Mouse (Mus musculus) liver, postnatal 0 days (tissue): ENCODE data around the gene St6gal2. TPM values are rescaled to one million over a fixed set of nuclear protein-coding genes. Genes with fewer than 3 reads are reported as not detected.

Source experiments
- ATAC-seq: fragments of 200-750 bp; cut with Nextera tagmentation; 2 replicates; pipeline ENCODE4 v1.8.0; 2017; ENCODE audit warnings: mild to moderate bottlenecking, moderate library complexity
- DNase-seq: peaks from one replicate; pipeline ENCODE4 v3.0.0-alpha.2; 2016
- H3K27ac ChIP-seq: fragments of 300-500 bp; sonication (generic); 2 replicates; pipeline ENCODE4 v1.5.1; 2014; ENCODE audit warnings: antibody characterized with exemption, moderate library complexity, mild to moderate bottlenecking, low read depth
- H3K27me3 ChIP-seq: fragments of 300-500 bp; sonication (generic); 2 replicates; pipeline ENCODE4 v1.6.1; 2014; ENCODE audit warnings: low read length, control low read depth, mixed read lengths; ENCODE audit not compliant: insufficient read depth
- H3K36me3 ChIP-seq: fragments of 300-500 bp; sonication (generic); replicated peaks from 2 replicates; pipeline ENCODE4 v1.6.1; 2014; ENCODE audit warnings: mild to moderate bottlenecking, control low read depth, low read length, moderate library complexity, mixed read lengths; ENCODE audit not compliant: insufficient read depth
- H3K4me1 ChIP-seq: fragments of 300-500 bp; sonication (generic); 2 replicates; pipeline ENCODE4 v1.6.1; 2014; ENCODE audit warnings: antibody characterized with exemption, mild to moderate bottlenecking, control low read depth; ENCODE audit not compliant: insufficient read depth
- H3K4me2 ChIP-seq: fragments of 300-500 bp; sonication (generic); 2 replicates; pipeline ENCODE4 v1.6.1; 2014; ENCODE audit warnings: low read depth, mild to moderate bottlenecking, low read length, moderate library complexity, mixed read lengths
- H3K4me3 ChIP-seq: fragments of 300-500 bp; sonication (generic); 2 replicates; pipeline ENCODE4 v1.5.1; 2014; ENCODE audit warnings: low read depth, low read length
- H3K9ac ChIP-seq: fragments of 300-500 bp; sonication (generic); replicated peaks from 2 replicates; pipeline ENCODE4 v1.6.1; 2014; ENCODE audit warnings: mild to moderate bottlenecking, moderate library complexity
- H3K9me3 ChIP-seq: fragments of 300-500 bp; sonication (generic); 2 replicates; pipeline ENCODE4 v1.6.1; 2016; ENCODE audit warnings: mild to moderate bottlenecking, control low read depth, low read length, mixed read lengths
- CTCF ChIP-seq: sonication (generic); IDR thresholded peaks from 2 replicates; pipeline ENCODE4 v1.5.1; 2016; ENCODE audit warnings: antibody characterized with exemption, low read depth
- EP300 ChIP-seq: IDR thresholded peaks from 2 replicates; pipeline ENCODE4 v1.6.1; 2016; ENCODE audit warnings: antibody characterized with exemption, low read depth, mild to moderate bottlenecking
- WGBS: fragments of 180-500 bp; shearing (Covaris S2); extraction: QIAGEN DNeasy Blood & Tissue Kit; methylation state at CpG from one replicate; pipeline ENCODE4 v1.1.7; 2014; ENCODE audit not compliant: insufficient replicate concordance; 5-methylcytosine and 5-hydroxymethylcytosine counted together
- polyA plus RNA-seq: library from polyadenylated mRNA; unstranded; fragments of >200 nt; fragmentation: Nextera tagmentation; extraction: Ambion mirVana; gene quantifications from 2 replicates; pipeline ENCODE4 v1.2.1, GENCODE M21; 2015

St6gal2 gene
- polyA plus RNA-seq, 1 experiment from 2014 or later: not detected

DNA sequence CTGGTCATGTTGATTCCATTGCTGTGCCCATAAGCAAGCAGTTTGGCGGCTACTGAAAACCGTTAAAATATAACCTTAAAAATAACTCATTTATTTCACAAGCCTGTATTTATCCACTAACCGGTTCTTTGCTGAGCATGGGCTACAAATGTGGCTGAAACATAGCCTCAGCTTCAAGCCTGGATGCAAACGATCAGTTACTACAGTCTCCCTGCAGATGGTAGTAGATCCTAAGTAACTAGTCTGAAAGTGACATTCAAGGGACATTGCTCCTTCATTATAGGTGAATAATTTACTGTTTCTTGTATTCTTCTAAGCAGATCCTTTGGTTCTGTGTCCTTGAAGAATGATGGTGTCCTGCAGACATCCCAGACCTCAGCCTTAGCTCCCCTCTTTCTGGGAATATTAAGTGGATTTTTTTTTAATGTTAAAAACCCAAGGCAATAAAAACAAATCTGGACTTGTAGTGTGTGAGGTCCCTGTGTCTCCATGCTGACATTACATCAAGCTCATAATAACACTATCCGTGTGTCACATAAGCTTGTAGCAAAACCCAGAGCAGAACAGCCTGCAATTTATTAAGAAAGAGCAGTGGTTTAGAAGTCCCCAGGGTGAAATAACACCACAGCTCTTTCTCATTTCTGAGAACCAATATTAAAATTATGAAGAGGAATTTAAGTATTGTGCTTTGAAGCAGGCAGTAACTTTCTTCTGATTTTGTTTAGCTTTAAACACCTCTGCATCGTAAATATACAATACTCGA lies 39.1 kb downstream of the St6gal2 start:
- Histone ChIP-seq H3K9me3 (no peaks in the 10 kb centered on the region), H3K4me3 (no peak overlapping the region), H3K9ac (no peak overlapping the region), H3K4me2 (no peak overlapping the region), H3K27me3 (no peaks in the 10 kb centered on the region), H3K36me3 (no peaks in the 10 kb centered on the region), H3K4me1 (no peaks in the 10 kb centered on the region), H3K27ac (no peak overlapping the region)
- ATAC-seq (no peak), DNase-seq (no peak)
- TF ChIP-seq CTCF (no peak), EP300 (no peak)
- WGBS: 76% methylated on average over 7 of the region's 7 CpGs

- H3K4me3 ChIP-seq: no peak overlapping the region
- no peaks in the 10 kb centered on the region; the same call in 1 of the 2 replicates for H3K9me3 ChIP-seq
- DNase-seq (no peak), ATAC-seq (no peak)
- no peaks in the 10 kb centered on the region for H3K27me3 ChIP-seq
- H3K36me3 ChIP-seq: no peaks in the 10 kb centered on the region
- TF ChIP-seq CTCF: no peak
- TF ChIP-seq EP300: no peak
- H3K9ac ChIP-seq: no peak overlapping the region
- no peak overlapping the region for H3K4me2 ChIP-seq
- H3K27ac ChIP-seq: no peak overlapping the region
- no peaks in the 10 kb centered on the region for H3K4me1 ChIP-seq
- WGBS: 78% methylated on average over 7 of the region's 7 CpGs
Observed at GRCm38 (mm10) chr17:55531872-55532271, 86.7 kb downstream of the St6gal2 start.

DNA sequence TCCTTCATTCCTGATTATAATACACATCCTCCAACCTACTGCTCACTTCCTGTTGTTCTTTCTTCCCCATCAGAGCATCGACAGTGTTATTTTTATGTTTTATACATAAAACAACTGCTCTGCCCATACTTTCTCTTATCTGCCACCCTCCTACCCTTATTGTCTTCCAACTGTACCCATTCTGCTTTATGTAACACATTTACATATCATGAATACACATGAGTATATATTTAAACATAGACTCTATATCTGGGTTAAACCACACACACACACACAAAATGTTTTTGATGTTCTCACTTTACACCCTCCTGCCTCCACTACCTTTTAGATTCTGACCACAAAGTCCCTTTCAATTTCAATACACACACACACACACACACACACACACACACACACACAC lies 103.3 kb downstream of the St6gal2 start:
- Histone ChIP-seq H3K4me2 (no peak overlapping the region), H3K4me3 (no peak overlapping the region), H3K4me1 (no peaks in the 10 kb centered on the region), H3K9me3 (no peaks in the 10 kb centered on the region), H3K9ac (no peak overlapping the region), H3K27ac (no peak overlapping the region), H3K36me3 (no peaks in the 10 kb centered on the region), H3K27me3 (no peaks in the 10 kb centered on the region)
- 69% methylated on average over 1 of the region's 1 CpGs for WGBS
- no peak for DNase-seq
- no peak for TF ChIP-seq CTCF
- no peak for TF ChIP-seq EP300
- ATAC-seq: no peak

- Histone ChIP-seq H3K4me2 (no peak overlapping the region), H3K4me3 (no peak overlapping the region), H3K9me3 (no peaks in the 10 kb centered on the region), H3K36me3 (no peaks in the 10 kb centered on the region), H3K27me3 (no peaks in the 10 kb centered on the region), H3K27ac (no peak overlapping the region), H3K9ac (no peak overlapping the region), H3K4me1 (no peaks in the 10 kb centered on the region)
- ATAC-seq: no peak
- no peak for DNase-seq
- TF ChIP-seq CTCF: no peak
- no peak for TF ChIP-seq EP300
- 52% methylated on average over 2 of the region's 2 CpGs for WGBS
Observed at GRCm38 (mm10) chr17:55561774-55562173, 116.6 kb downstream of the St6gal2 start.

Other genes with a start within 250 kb of the St6gal2 start
- not detected in 2 replicates for gene Vmn2r118, start 179.8 kb downstream of the St6gal2 start, polyA plus RNA-seq